Mouse (Mus musculus) embryonic facial prominence, embryonic 14.5 days (tissue): ENCODE measurements around the gene Herpud2. TPM values are rescaled to one million over a fixed set of nuclear protein-coding genes. Genes with fewer than 3 reads are reported as not detected.

Experiments used
- ATAC-seq: fragments of 200-750 bp; cut with Nextera tagmentation; 2 replicates; pipeline ENCODE4 v1.8.0; 2017; ENCODE audit warnings: low read depth, moderate number of reproducible peaks, moderate TSS enrichment
- DNase-seq: peaks from one replicate; pipeline ENCODE4 v3.0.0-alpha.2; 2015; ENCODE audit warnings: low spot score
- H3K27ac ChIP-seq: fragments of 300-500 bp; sonication (generic); replicated peaks from 2 replicates; pipeline ENCODE4 v1.5.1; 2014; ENCODE audit warnings: low read depth, mild to moderate bottlenecking, low read length, moderate library complexity
- H3K27me3 ChIP-seq: fragments of 300-500 bp; sonication (generic); replicated peaks from 2 replicates; pipeline ENCODE4 v1.6.1; 2014; ENCODE audit warnings: low read length; ENCODE audit not compliant: control insufficient read depth, insufficient read depth
- H3K36me3 ChIP-seq: fragments of 300-500 bp; sonication (generic); 2 replicates; pipeline ENCODE4 v1.6.1; 2014; ENCODE audit warnings: low read length, mixed read lengths; ENCODE audit not compliant: control insufficient read depth, insufficient read depth
- H3K4me1 ChIP-seq: fragments of 300-500 bp; sonication (generic); 2 replicates; pipeline ENCODE4 v1.6.1; 2014; ENCODE audit warnings: antibody characterized with exemption, low read length; ENCODE audit not compliant: control insufficient read depth, insufficient read depth
- H3K4me2 ChIP-seq: fragments of 300-500 bp; sonication (generic); 2 replicates; pipeline ENCODE4 v1.6.1; 2014; ENCODE audit warnings: low read depth, mild to moderate bottlenecking, low read length, moderate library complexity, mixed read lengths
- H3K4me3 ChIP-seq: fragments of 300-500 bp; sonication (generic); 2 replicates; pipeline ENCODE4 v1.5.1; 2014; ENCODE audit warnings: low read depth, mild to moderate bottlenecking, low read length
- H3K9ac ChIP-seq: fragments of 300-500 bp; sonication (generic); 2 replicates; pipeline ENCODE4 v1.6.1; 2014; ENCODE audit warnings: low read depth, mild to moderate bottlenecking, low read length, moderate library complexity, mixed read lengths
- H3K9me3 ChIP-seq: fragments of 300-500 bp; sonication (generic); 2 replicates; pipeline ENCODE4 v1.6.1; 2016; ENCODE audit warnings: low read length; ENCODE audit not compliant: control insufficient read depth
- WGBS: fragments of 180-500 bp; shearing (Covaris S2); extraction: QIAGEN DNeasy Blood & Tissue Kit; methylation state at CpG from one replicate; pipeline ENCODE4 v1.1.7; 2014; 5-methylcytosine and 5-hydroxymethylcytosine counted together
- polyA plus RNA-seq: library from polyadenylated mRNA; unstranded; fragments of >200 nt; fragmentation: Nextera tagmentation; extraction: Ambion mirVana; gene quantifications from 2 replicates; pipeline ENCODE4 v1.2.1, GENCODE M21; 2014

The Herpud2 gene
- polyA plus RNA-seq, 1 experiment from 2014 or later = 33.9 TPM

DNA sequence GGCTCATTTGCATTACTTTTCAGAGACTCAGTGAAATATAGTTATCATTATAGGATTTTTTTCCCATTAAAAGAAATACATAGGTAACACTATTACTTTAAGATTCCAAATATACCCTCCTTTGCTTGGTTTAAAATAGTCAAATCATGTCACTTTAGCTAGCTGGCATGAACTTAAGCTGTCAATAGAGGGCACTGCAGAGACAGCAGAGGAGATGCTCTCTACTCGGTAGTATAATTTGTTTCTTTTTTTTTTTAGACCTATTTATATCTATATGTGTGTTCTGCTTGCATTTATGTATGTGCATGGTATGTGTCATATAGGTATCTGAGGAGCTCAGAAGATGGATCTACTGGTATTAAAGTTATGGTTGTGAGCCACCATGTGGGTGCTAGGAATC lies 4.8 kb upstream of the Herpud2 start:
- 9% methylated on average over 1 of the region's 1 CpGs for WGBS
- no peak overlapping the region for H3K9ac ChIP-seq
- no peaks in the 10 kb centered on the region for H3K9me3 ChIP-seq
- H3K36me3 ChIP-seq = no peaks in the 10 kb centered on the region
- H3K27me3 ChIP-seq = no peaks in the 10 kb centered on the region
- no peak overlapping the region for H3K27ac ChIP-seq
- ATAC-seq (no peak), DNase-seq (no peak)
- no peak overlapping the region for H3K4me2 ChIP-seq
- H3K4me1 ChIP-seq = peaks cover 5% of the 10 kb centered on the region; the same call in 1 of the 2 replicates
- no peak overlapping the region for H3K4me3 ChIP-seq

DNA sequence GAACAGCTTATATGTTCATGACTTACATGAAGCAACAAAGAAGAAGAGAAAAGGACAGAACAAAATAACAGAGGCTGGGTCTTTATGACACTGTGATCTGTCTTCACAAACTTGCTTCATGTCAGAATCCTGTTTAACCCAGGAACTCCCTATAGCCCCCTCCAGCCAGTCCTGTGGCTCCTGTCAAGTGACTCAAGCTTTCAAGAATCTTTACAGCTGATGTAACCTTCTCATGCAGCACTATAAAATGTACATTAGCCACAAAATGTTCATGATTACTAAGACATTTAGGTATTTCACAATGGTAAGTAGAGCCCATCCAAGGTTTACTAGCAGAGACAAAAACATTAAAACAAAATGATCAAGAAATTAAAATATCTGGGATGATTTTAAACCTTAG lies 1.4 kb upstream of the Herpud2 start:
- H3K27ac ChIP-seq = no peak overlapping the region
- no peak overlapping the region for H3K4me3 ChIP-seq
- H3K9me3 ChIP-seq = no peaks in the 10 kb centered on the region
- no peaks in the 10 kb centered on the region for H3K27me3 ChIP-seq
- no peaks in the 10 kb centered on the region for H3K36me3 ChIP-seq
- no peak overlapping the region for H3K4me2 ChIP-seq
- no peak overlapping the region for H3K9ac ChIP-seq
- ATAC-seq = no peak
- H3K4me1 ChIP-seq = peaks cover 22% of the 10 kb centered on the region
- DNase-seq = no peak

DNA sequence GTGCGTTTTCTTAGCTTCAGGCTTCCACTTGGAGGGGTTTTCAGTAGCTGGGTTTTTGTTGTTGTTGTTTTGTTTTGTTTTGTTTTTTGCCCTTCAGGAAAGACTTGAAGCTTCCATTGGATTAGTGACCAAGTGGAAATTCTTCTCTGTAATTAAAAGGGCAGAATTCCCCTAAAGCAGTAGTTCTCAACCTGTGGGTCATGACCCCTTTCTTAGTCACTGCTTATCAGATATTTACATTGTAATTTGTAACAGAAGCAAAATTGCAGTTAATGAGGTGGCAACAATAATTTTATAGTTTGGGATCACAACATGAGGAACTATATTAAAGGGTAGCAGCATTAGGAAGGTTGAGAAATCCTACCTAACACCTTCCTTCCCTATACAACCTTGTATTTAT lies 837 bp upstream of the Herpud2 start:
- DNase-seq (no peak), ATAC-seq (no peak)
- Histone ChIP-seq H3K27me3 (no peaks in the 10 kb centered on the region), H3K4me3 (peak overlapping the region; percentile 86), H3K36me3 (no peaks in the 10 kb centered on the region), H3K27ac (peak overlapping the region; percentile 100), H3K9ac (peak overlapping the region; percentile 93), H3K4me1 (peaks cover 25% of the 10 kb centered on the region), H3K4me2 (peak overlapping the region; percentile 91), H3K9me3 (no peaks in the 10 kb centered on the region)
- 12% methylated on average over 1 of the region's 1 CpGs for WGBS

DNA sequence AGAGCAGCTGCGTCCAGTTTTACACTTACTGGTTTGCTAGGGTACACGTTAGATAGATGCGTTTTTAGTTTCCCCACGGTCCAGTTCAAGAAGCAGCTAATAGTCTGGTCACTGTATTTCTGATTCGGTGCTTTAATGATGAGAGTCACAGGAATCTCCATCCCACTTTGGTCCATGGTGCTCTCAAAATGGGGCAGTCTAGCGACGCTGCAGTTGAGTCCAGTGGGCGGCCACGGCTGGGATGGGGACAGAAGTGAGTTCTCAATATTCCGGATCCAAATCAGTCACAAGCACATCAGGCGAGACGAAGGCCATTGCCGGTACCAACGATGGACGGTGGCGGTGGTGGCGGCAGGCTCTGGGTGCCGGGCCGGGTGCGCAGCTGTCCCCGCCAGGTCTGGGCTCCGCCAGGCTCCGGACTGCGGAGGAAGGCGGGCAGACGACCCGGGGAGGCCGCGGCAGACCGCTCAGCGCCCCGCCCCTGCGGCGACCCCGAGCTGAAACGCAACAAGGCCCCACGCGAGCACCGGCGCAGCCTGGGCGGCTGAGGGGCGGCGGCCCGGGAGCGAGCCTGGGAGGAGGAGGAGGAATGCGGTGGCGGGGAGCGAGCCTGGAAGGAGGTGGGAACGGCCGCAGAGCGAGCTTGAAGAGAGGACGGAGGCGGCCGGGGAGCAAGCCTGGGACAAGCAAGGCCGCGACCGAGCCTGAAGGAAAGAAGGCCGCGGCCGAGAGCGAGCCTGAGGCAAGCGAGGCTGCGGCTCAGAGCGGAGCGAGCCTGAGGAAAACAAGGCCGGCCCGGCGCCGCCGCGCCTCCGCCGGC lies 619 bp downstream of the Herpud2 start:
- H3K9ac ChIP-seq = peak overlapping the region; percentile 93
- peak overlapping the region; percentile 86 for H3K4me3 ChIP-seq
- ATAC-seq (peak; percentile 81), DNase-seq (peak; percentile 12)
- H3K27ac ChIP-seq = peak overlapping the region; percentile 100
- H3K9me3 ChIP-seq = no peaks in the 10 kb centered on the region
- peaks cover 27% of the 10 kb centered on the region for H3K4me1 ChIP-seq
- WGBS = under 1% methylated on average over 45 of the region's 73 CpGs
- no peaks in the 10 kb centered on the region for H3K36me3 ChIP-seq
- H3K4me2 ChIP-seq = peak overlapping the region; percentile 91
- no peaks in the 10 kb centered on the region for H3K27me3 ChIP-seq

DNA sequence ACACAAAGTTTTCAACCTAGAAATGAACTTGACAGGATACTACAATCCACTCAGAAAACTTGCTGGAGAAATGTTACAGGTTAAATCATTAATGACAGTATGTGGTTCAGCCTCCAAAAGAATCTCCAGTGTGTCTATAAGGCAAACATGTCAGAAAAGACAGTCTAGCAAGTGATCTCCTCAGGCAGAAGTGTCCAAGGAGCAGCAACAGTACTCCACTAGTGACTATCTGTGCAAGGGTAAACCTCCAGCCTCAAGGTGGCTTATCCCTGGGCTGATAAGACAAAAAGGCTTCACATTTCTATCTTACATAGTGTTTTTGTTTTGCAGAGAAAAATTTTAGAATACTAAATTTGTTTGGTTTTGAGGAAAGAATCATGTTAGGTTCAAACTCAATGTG lies 2.9 kb downstream of the Herpud2 start:
- H3K4me2 ChIP-seq = peak overlapping the region; percentile 46
- H3K9ac ChIP-seq = no peak overlapping the region
- H3K27me3 ChIP-seq = no peaks in the 10 kb centered on the region
- H3K4me1 ChIP-seq = peaks cover 27% of the 10 kb centered on the region
- ATAC-seq = no peak
- peak overlapping the region; percentile 4; the same call in 1 of the 2 replicates for H3K4me3 ChIP-seq
- H3K27ac ChIP-seq = no peak overlapping the region
- H3K36me3 ChIP-seq = no peaks in the 10 kb centered on the region
- no peaks in the 10 kb centered on the region for H3K9me3 ChIP-seq
- DNase-seq = no peak

DNA sequence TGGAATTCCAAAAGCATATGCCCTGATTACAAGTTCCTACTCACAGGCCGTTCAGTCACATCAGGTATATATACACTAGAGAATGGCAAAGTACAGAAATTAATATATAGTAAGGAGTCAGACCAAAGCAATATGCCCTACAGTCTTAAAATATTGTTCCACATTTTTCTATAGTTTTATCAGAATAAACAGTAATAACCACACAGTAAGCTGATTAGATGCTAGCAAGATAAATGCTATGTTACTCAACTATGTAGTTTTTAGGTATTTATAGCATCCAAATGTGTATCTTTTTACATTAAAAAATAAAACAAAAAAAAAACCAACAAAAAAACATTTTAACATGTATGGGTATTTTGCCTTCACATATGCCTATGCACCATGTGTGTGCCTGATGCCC lies 5.7 kb downstream of the Herpud2 start:
- 65% methylated on average over 1 of the region's 1 CpGs for WGBS
- Histone ChIP-seq H3K9me3 (no peaks in the 10 kb centered on the region), H3K36me3 (no peaks in the 10 kb centered on the region), H3K9ac (no peak overlapping the region), H3K27me3 (no peaks in the 10 kb centered on the region), H3K27ac (no peak overlapping the region), H3K4me2 (no peak overlapping the region), H3K4me1 (peaks cover 22% of the 10 kb centered on the region), H3K4me3 (no peak overlapping the region)
- DNase-seq (no peak), ATAC-seq (no peak)

DNA sequence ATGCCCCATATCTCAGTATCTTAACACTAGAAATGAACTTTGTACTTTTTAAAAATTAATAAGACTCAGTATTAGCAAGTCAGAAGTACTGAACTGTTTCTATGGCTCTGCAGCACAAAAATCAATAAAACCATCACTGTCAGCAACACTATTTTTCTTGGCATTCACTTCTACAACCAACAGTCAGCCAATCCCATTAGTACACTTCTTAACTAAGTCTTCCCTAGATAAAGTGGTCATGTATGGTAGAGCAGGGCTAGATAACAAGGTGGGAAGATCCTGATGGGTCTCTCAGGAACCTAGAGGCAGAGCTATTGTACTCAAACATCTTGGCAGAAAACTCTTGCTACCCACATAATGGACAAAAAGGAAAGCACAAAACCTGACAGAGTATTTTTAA lies 7.7 kb downstream of the Herpud2 start:
- H3K4me3 ChIP-seq = no peak overlapping the region
- ATAC-seq (no peak), DNase-seq (no peak)
- H3K27ac ChIP-seq = no peak overlapping the region
- H3K36me3 ChIP-seq = no peaks in the 10 kb centered on the region
- H3K4me1 ChIP-seq = peaks cover 14% of the 10 kb centered on the region
- no peak overlapping the region for H3K9ac ChIP-seq
- H3K4me2 ChIP-seq = no peak overlapping the region
- no peaks in the 10 kb centered on the region for H3K27me3 ChIP-seq
- H3K9me3 ChIP-seq = no peaks in the 10 kb centered on the region

DNA sequence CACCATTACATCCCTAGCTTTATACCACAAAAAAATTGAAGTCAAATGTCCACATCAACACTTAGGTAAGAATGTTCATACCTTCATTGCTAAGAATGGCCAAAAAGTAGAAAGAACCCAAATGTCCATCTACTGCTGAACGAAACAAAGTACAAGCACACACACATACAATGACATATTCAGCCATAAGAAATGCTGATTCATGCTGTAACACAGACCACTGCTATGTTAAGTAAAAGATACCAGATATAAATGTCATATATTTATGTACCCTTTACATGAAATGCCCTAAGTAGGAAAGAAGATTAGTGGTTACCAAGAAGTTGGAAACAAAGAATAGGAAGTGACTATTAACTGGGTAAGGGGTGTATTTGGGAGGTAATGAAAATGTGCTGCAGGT lies 8.6 kb downstream of the Herpud2 start:
- H3K27ac ChIP-seq = no peak overlapping the region
- H3K4me3 ChIP-seq = no peak overlapping the region
- no peak overlapping the region for H3K9ac ChIP-seq
- no peaks in the 10 kb centered on the region for H3K36me3 ChIP-seq
- H3K4me2 ChIP-seq = no peak overlapping the region
- ATAC-seq (no peak), DNase-seq (no peak)
- WGBS = 89% methylated on average over 1 of the region's 1 CpGs
- H3K27me3 ChIP-seq = no peaks in the 10 kb centered on the region
- H3K9me3 ChIP-seq = no peaks in the 10 kb centered on the region
- peaks cover 5% of the 10 kb centered on the region; the same call in 1 of the 2 replicates for H3K4me1 ChIP-seq

DNA sequence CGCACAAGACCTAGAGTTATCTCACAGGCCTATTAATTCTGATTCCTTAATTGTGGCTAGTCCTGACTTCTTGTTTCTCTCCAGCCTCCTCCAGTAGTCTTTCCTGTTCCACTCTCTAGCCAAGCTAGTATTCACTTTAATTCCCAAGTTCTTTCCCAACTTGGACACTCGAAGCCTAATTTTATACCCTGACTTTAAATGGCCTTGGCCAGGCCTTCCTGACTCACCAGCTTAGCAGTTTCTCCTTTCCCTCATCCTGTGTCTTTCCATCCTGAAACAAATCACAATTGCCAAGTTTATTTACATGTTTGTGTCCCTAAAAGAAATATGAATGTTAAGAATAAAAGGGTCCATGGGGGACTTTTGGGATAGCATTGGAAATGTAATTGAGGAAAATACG lies 9.6 kb downstream of the Herpud2 start:
- Histone ChIP-seq H3K4me3 (no peak overlapping the region), H3K4me2 (no peak overlapping the region), H3K4me1 (no peaks in the 10 kb centered on the region), H3K27ac (no peak overlapping the region), H3K9ac (no peak overlapping the region), H3K36me3 (no peaks in the 10 kb centered on the region), H3K9me3 (no peaks in the 10 kb centered on the region), H3K27me3 (no peaks in the 10 kb centered on the region)
- 92% methylated on average over 3 of the region's 3 CpGs for WGBS
- ATAC-seq (no peak), DNase-seq (no peak)
